Mouse (Mus musculus): ENCODE data around the gene Stip1. TPM values are rescaled to one million over a fixed set of nuclear protein-coding genes. Genes with fewer than 3 reads are reported as not detected.
A peak's percentile ranks its signal among the peaks of the same experiment; 100 is the strongest.

Gene Stip1
- polyA plus RNA-seq, 1 experiment from 2014 or later, result 104 TPM

- Histone ChIP-seq H3K4me2 (ENCODE audit: low read depth, low read length) (peak overlapping the region; percentile 43), H3K27ac (ENCODE audit: low read length) (peak overlapping the region; percentile 12; the same call in 1 of the 2 replicates), H3K9me3 (replicated peaks; ENCODE audit: control insufficient read depth, low read length) (no peaks in the 10 kb centered on the region), H3K9ac (ENCODE audit: low read depth, low read length) (no peak overlapping the region), H3K36me3 (ENCODE audit: control insufficient read depth, insufficient read depth) (no peaks in the 10 kb centered on the region), H3K27me3 (ENCODE audit: control insufficient read depth, insufficient read depth, low read depth, low read length) (peaks cover 24% of the 10 kb centered on the region), H3K4me3 (ENCODE audit: low read depth, low read length) (no peak overlapping the region), H3K4me1 (ENCODE audit: control insufficient read depth, low read depth, low read length) (peaks cover 20% of the 10 kb centered on the region)
- ATAC-seq (ENCODE audit: low read depth), result peak; percentile 27; the same call in 1 of the 2 replicates
- WGBS (ENCODE audit: insufficient replicate concordance), result 28% methylated on average over 7 of the region's 8 CpGs
Observed at GRCm38 (mm10) chr19:7066828-7067342, 27.1 kb upstream of the Stip1 start.

DNA sequence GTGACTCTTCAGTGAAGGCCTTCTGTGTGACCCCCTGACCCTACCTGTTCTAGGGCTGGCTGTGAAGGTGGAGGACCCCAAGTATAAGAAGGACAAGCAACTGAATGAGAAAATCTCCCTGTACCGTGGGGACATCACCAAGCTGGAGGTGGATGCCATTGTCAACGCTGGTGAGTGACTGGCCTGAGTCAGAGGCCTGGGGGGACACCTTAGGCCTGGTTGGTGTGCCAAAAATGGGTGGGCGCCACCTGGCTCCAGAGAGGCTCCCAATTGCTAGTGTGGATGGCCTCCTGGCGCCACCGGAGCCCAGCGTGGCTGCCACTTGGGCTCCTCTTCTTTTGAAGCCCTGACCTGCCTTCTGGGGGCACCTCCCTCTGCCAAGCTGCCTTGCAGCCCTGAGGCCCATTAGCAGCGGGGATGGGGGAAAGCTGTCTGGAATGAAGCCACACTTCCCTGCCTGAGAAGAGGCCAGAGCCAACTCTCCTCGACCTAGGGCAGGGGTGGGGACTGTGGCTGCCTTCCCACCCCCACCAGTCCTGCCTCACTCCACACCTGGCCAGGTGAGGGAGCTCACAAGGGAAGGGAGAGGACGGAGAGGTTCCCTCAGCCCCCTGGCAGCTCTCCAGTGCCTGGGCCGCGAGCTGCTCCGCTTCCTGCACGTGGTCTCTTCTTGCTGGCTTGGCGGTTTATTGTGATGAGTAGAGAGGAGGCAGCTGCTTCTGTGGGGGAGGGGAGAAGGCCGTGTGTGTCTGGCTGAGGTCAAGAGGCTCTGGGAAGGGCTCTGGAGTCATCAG, 26.5 kb upstream of the Stip1 start:
- 39% methylated on average over 15 of the region's 15 CpGs for whole genome bisulfite sequencing (ENCODE audit: insufficient replicate concordance)
- no peak for ATAC-seq (ENCODE audit: low read depth)
- Histone ChIP-seq H3K27me3 (ENCODE audit: control insufficient read depth, insufficient read depth, low read depth, low read length) (peaks cover 19% of the 10 kb centered on the region), H3K9me3 (replicated peaks; ENCODE audit: control insufficient read depth, low read length) (no peaks in the 10 kb centered on the region), H3K36me3 (ENCODE audit: control insufficient read depth, insufficient read depth) (no peaks in the 10 kb centered on the region), H3K4me2 (ENCODE audit: low read depth, low read length) (peak overlapping the region; percentile 43), H3K4me3 (ENCODE audit: low read depth, low read length) (no peak overlapping the region), H3K4me1 (ENCODE audit: control insufficient read depth, low read depth, low read length) (peaks cover 20% of the 10 kb centered on the region), H3K27ac (ENCODE audit: low read length) (0 out of 2 replicates have a peak overlapping the region, but pooled peaks have one; percentile 20), H3K9ac (ENCODE audit: low read depth, low read length) (no peak overlapping the region)

GRCm38 (mm10) chr19:7064571-7064970, 24.8 kb upstream of the Stip1 start:
- H3K4me1 ChIP-seq (ENCODE audit: control insufficient read depth, low read depth, low read length), result peaks cover 20% of the 10 kb centered on the region
- peak; percentile 66 for ATAC-seq (ENCODE audit: low read depth)

GRCm38 (mm10) chr19:7062916-7063315, 23.1 kb upstream of the Stip1 start:
- H3K9ac ChIP-seq (ENCODE audit: low read depth, low read length), result no peak overlapping the region
- no peak overlapping the region for H3K4me2 ChIP-seq (ENCODE audit: low read depth, low read length)
- H3K4me1 ChIP-seq (ENCODE audit: control insufficient read depth, low read depth, low read length), result peaks cover 23% of the 10 kb centered on the region
- no peaks in the 10 kb centered on the region for H3K36me3 ChIP-seq (ENCODE audit: control insufficient read depth, insufficient read depth)
- no peaks in the 10 kb centered on the region for H3K27me3 ChIP-seq (ENCODE audit: control insufficient read depth, insufficient read depth, low read depth, low read length)
- no peak overlapping the region for H3K4me3 ChIP-seq (ENCODE audit: low read depth, low read length)
- no peak overlapping the region for H3K27ac ChIP-seq (ENCODE audit: low read length)
- no peaks in the 10 kb centered on the region for H3K9me3 ChIP-seq (replicated peaks; ENCODE audit: control insufficient read depth, low read length)
- WGBS (ENCODE audit: insufficient replicate concordance), result 74% methylated on average over 8 of the region's 8 CpGs
- no peak for ATAC-seq (ENCODE audit: low read depth)

More at GRCm38 (mm10) chr19:7064571-7064970, 24.8 kb upstream of the Stip1 start:
- Histone ChIP-seq H3K36me3 (ENCODE audit: control insufficient read depth, insufficient read depth) (no peaks in the 10 kb centered on the region), H3K4me2 (ENCODE audit: low read depth, low read length) (no peak overlapping the region), H3K9me3 (replicated peaks; ENCODE audit: control insufficient read depth, low read length) (no peaks in the 10 kb centered on the region), H3K4me3 (ENCODE audit: low read depth, low read length) (no peak overlapping the region), H3K9ac (ENCODE audit: low read depth, low read length) (no peak overlapping the region), H3K27me3 (ENCODE audit: control insufficient read depth, insufficient read depth, low read depth, low read length) (peaks cover 7% of the 10 kb centered on the region), H3K27ac (ENCODE audit: low read length) (no peak overlapping the region)
- 2% methylated on average over 3 of the region's 3 CpGs for whole genome bisulfite sequencing (ENCODE audit: insufficient replicate concordance)

GRCm38 (mm10) chr19:7062110-7062509, 22.3 kb upstream of the Stip1 start:
- WGBS (ENCODE audit: insufficient replicate concordance), result 75% methylated on average over 5 of the region's 5 CpGs
- no peaks in the 10 kb centered on the region for H3K27me3 ChIP-seq (ENCODE audit: control insufficient read depth, insufficient read depth, low read depth, low read length)
- H3K36me3 ChIP-seq (ENCODE audit: control insufficient read depth, insufficient read depth), result no peaks in the 10 kb centered on the region
- H3K4me3 ChIP-seq (ENCODE audit: low read depth, low read length), result no peak overlapping the region
- H3K27ac ChIP-seq (ENCODE audit: low read length), result no peak overlapping the region
- no peak for ATAC-seq (ENCODE audit: low read depth)
- H3K9ac ChIP-seq (ENCODE audit: low read depth, low read length), result no peak overlapping the region
- peaks cover 22% of the 10 kb centered on the region for H3K4me1 ChIP-seq (ENCODE audit: control insufficient read depth, low read depth, low read length)
- H3K9me3 ChIP-seq (replicated peaks; ENCODE audit: control insufficient read depth, low read length), result no peaks in the 10 kb centered on the region
- no peak overlapping the region for H3K4me2 ChIP-seq (ENCODE audit: low read depth, low read length)

GRCm38 (mm10) chr19:7058541-7058940, 18.8 kb upstream of the Stip1 start:
- H3K27ac ChIP-seq (ENCODE audit: low read length), result no peak overlapping the region
- no peaks in the 10 kb centered on the region for H3K27me3 ChIP-seq (ENCODE audit: control insufficient read depth, insufficient read depth, low read depth, low read length)
- 75% methylated on average over 6 of the region's 6 CpGs for WGBS (ENCODE audit: insufficient replicate concordance)
- peaks cover 24% of the 10 kb centered on the region for H3K4me1 ChIP-seq (ENCODE audit: control insufficient read depth, low read depth, low read length)
- no peak overlapping the region for H3K4me3 ChIP-seq (ENCODE audit: low read depth, low read length)
- ATAC-seq (ENCODE audit: low read depth), result no peak
- no peaks in the 10 kb centered on the region for H3K9me3 ChIP-seq (replicated peaks; ENCODE audit: control insufficient read depth, low read length)
- no peaks in the 10 kb centered on the region for H3K36me3 ChIP-seq (ENCODE audit: control insufficient read depth, insufficient read depth)
- H3K4me2 ChIP-seq (ENCODE audit: low read depth, low read length), result no peak overlapping the region
- H3K9ac ChIP-seq (ENCODE audit: low read depth, low read length), result no peak overlapping the region

DNA sequence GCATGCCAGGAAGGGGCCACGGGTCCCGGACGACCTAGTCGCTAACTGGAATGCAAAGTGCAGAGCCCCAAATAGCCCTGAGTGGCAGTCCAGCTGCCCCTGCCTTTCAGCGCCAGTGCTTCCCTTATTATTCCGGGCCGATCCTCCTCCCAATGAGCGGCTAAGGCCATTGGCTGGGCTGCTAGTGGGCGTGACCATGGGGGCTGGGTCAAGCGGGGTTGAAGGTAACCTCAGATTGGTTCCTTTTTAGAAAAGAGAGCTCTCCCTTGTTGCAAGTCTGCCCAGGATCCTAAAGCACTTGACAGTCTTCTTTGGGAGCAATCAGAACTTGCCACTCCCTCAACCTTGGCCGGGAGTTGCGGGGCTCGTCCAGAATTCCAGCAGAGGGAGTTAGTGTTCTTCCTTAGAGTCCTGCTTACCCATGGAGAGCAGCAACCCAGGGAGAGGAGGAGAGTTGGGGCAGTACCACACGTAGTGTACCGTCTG, 18.0 kb upstream of the Stip1 start:
- WGBS (ENCODE audit: insufficient replicate concordance), result 2% methylated on average over 15 of the region's 15 CpGs
- peak overlapping the region; percentile 73 for H3K4me3 ChIP-seq (ENCODE audit: low read depth, low read length)
- H3K36me3 ChIP-seq (ENCODE audit: control insufficient read depth, insufficient read depth), result no peaks in the 10 kb centered on the region
- peak overlapping the region; percentile 17; the same call in 1 of the 2 replicates for H3K27ac ChIP-seq (ENCODE audit: low read length)
- H3K4me1 ChIP-seq (ENCODE audit: control insufficient read depth, low read depth, low read length), result peaks cover 24% of the 10 kb centered on the region
- no peaks in the 10 kb centered on the region for H3K27me3 ChIP-seq (ENCODE audit: control insufficient read depth, insufficient read depth, low read depth, low read length)
- ATAC-seq (ENCODE audit: low read depth), result peak; percentile 80
- H3K4me2 ChIP-seq (ENCODE audit: low read depth, low read length), result peak overlapping the region; percentile 97
- peak overlapping the region; percentile 73 for H3K9ac ChIP-seq (ENCODE audit: low read depth, low read length)
- no peaks in the 10 kb centered on the region for H3K9me3 ChIP-seq (replicated peaks; ENCODE audit: control insufficient read depth, low read length)

DNA sequence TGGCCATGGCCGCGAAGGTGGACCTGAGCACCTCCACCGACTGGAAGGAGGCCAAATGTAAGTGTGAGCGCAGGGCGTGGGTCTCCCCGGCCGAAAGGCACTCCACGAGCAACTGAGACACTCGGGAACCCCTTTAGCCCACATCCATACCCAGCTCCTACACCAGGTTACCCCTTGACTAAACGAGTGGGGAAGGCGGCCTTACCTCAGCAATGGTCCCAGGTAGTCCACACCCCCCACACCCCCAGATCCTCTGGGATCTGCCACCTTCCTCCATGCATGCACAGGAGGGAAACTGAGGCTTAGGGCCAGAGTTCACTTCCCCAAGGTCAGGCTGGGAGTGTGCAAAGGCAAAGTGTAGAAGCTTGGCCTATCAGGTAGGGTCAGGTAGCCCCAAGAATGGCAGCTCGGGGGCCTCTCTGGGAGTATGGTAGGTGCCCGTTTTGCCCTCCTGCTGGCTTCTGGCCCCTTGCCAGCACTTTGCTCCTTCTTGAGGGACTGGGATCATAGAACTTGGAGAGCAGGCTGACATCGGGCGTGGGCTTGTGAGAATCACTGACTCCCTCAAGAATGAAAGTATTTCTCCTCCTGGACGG, 17.5 kb upstream of the Stip1 start:
- Histone ChIP-seq H3K27me3 (ENCODE audit: control insufficient read depth, insufficient read depth, low read depth, low read length) (no peaks in the 10 kb centered on the region), H3K9me3 (replicated peaks; ENCODE audit: control insufficient read depth, low read length) (no peaks in the 10 kb centered on the region), H3K9ac (ENCODE audit: low read depth, low read length) (peak overlapping the region; percentile 73), H3K4me3 (ENCODE audit: low read depth, low read length) (peak overlapping the region; percentile 73), H3K27ac (ENCODE audit: low read length) (0 out of 2 replicates have a peak overlapping the region, but pooled peaks have one; percentile 17), H3K4me1 (ENCODE audit: control insufficient read depth, low read depth, low read length) (peaks cover 24% of the 10 kb centered on the region), H3K36me3 (ENCODE audit: control insufficient read depth, insufficient read depth) (no peaks in the 10 kb centered on the region), H3K4me2 (ENCODE audit: low read depth, low read length) (peak overlapping the region; percentile 97)
- 2% methylated on average over 16 of the region's 16 CpGs for WGBS (ENCODE audit: insufficient replicate concordance)
- ATAC-seq (ENCODE audit: low read depth), result no peak; the same call in 1 of the 2 replicates
